Mouse (Mus musculus): ENCODE data around the gene Neu3. TPM values are rescaled to one million over a fixed set of nuclear protein-coding genes. Genes with fewer than 3 reads are reported as not detected.

Neu3 gene
- total and polyA plus RNA-seq, 3 experiments = 8.5 to 11.5 (median 11.0) TPM

GRCm38 (mm10) chr7:99850534-99850933, 22.3 kb upstream of the Neu3 start (continued):
- no peak; the same call in 1 of the 2 replicates for TF ChIP-seq MYC (IDR thresholded peaks at IDR 0.05; ENCODE audit: low read depth, low read length)
- TF ChIP-seq RAD21 (IDR thresholded peaks at IDR 0.05; ENCODE audit: low read depth, low read length) = no peak; the same call in 1 of the 2 replicates
- peak; percentile 41; the same call in 1 of the 2 replicates for TF ChIP-seq TCF12 (IDR thresholded peaks at IDR 0.05; ENCODE audit: low read depth, low read length)
- no peak for TF ChIP-seq PAX5 (IDR thresholded peaks at IDR 0.05; ENCODE audit: low read length)
- no peak for TF ChIP-seq MAZ (IDR thresholded peaks at IDR 0.05; ENCODE audit: low read depth, low read length)
- no peak for TF ChIP-seq KAT2A (IDR thresholded peaks at IDR 0.05; ENCODE audit: insufficient replicate concordance, low read length)

- Histone ChIP-seq H3K27me3 (replicated peaks) (no peaks in the 10 kb centered on the region), H3K4me3 (replicated peaks in 1 of 3; ENCODE audit: low read depth in 2 of 3, low read length in 2 of 3, poor library complexity in 1 of 3) (no peak overlapping the region), H3K36me3 (replicated peaks in 1 of 2; ENCODE audit: control insufficient read depth in 1 of 2, insufficient read depth in 1 of 2, low read length in 1 of 2) (peaks cover 54 to 83% of the 10 kb centered on the region in 2 experiments), H3K9ac (ENCODE audit: insufficient read depth, low read depth) (no peak overlapping the region), H3K4me2 (ENCODE audit: insufficient read depth, low read depth, poor library complexity, severe bottlenecking) (no peak overlapping the region), H3K79me2 (replicated peaks; ENCODE audit: control insufficient read depth, extremely low read depth, insufficient read depth, poor library complexity, severe bottlenecking) (peaks cover 38% of the 10 kb centered on the region), H3K4me1 (ENCODE audit: control insufficient read depth in 1 of 2, insufficient read depth in 2 of 2) (peaks cover 2 to 11% of the 10 kb centered on the region in 2 experiments; a peak in 2 of 4 replicates), H3K9me3 (replicated peaks; ENCODE audit: low read length) (no peaks in the 10 kb centered on the region), H3K27ac (ENCODE audit: insufficient read depth, low read depth) (no peak overlapping the region)
- TF ChIP-seq TBP (conservative IDR thresholded peaks at IDR 0.05; ENCODE audit: low read depth, low read length) = no peak
- no peak for TF ChIP-seq ZKSCAN1 (IDR thresholded peaks at IDR 0.05; ENCODE audit: borderline replicate concordance, low read depth, low read length)
- TF ChIP-seq POLR2A (IDR thresholded peaks at IDR 0.05; ENCODE audit: low read depth, low read length) = no peak
- TF ChIP-seq KAT2A (IDR thresholded peaks at IDR 0.05; ENCODE audit: insufficient replicate concordance, low read length) = no peak
- no peak for TF ChIP-seq RCOR1 (conservative IDR thresholded peaks at IDR 0.05; ENCODE audit: low read depth, low read length)
- no peak for TF ChIP-seq GABPA (IDR thresholded peaks at IDR 0.05; ENCODE audit: insufficient replicate concordance, low read depth, low read length)
- no peak for TF ChIP-seq ETS1 (conservative IDR thresholded peaks at IDR 0.05; ENCODE audit: low read depth, low read length)
- TF ChIP-seq MAZ (IDR thresholded peaks at IDR 0.05; ENCODE audit: low read depth, low read length) = no peak
- no peak for TF ChIP-seq MAFK (IDR thresholded peaks at IDR 0.05; ENCODE audit: insufficient replicate concordance, low read length)
- no peak for TF ChIP-seq IRF4 (IDR thresholded peaks at IDR 0.05; ENCODE audit: low read depth, low read length)
- TF ChIP-seq SIN3A (IDR thresholded peaks at IDR 0.05; ENCODE audit: low read length) = no peak
- dilution Hi-C loops (cut with MboI; ENCODE audit: extremely low pct_ligation_motif_present, extremely low pct_unique_long_range_greater_than_20kb, low sequenced_read_pairs) = no loop called here
- no peak for DNase-seq (ENCODE audit: extremely low read depth)
- in situ Hi-C loops (cut with MboI; ENCODE audit: low pct_ligation_motif_present, low pct_unique_long_range_greater_than_20kb, low sequenced_read_pairs) = no loop called here
Observed at GRCm38 (mm10) chr7:99845533-99846236, 17.5 kb upstream of the Neu3 start.

GRCm38 (mm10) chr7:99838241-99838640, 10.0 kb upstream of the Neu3 start:
- Histone ChIP-seq H3K27ac (ENCODE audit: insufficient read depth, low read depth) (no peak overlapping the region), H3K4me1 (ENCODE audit: control insufficient read depth in 1 of 2, insufficient read depth in 2 of 2) (peaks cover 1 to 42% of the 10 kb centered on the region in 2 experiments; a peak in 3 of 4 replicates), H3K27me3 (replicated peaks) (no peaks in the 10 kb centered on the region), H3K4me2 (ENCODE audit: insufficient read depth, low read depth, poor library complexity, severe bottlenecking) (no peak overlapping the region), H3K36me3 (replicated peaks in 1 of 2; ENCODE audit: control insufficient read depth in 1 of 2, insufficient read depth in 1 of 2, low read length in 1 of 2) (peaks cover 55 to 73% of the 10 kb centered on the region in 2 experiments), H3K9ac (ENCODE audit: insufficient read depth, low read depth) (no peak overlapping the region), H3K9me3 (replicated peaks; ENCODE audit: low read length) (no peaks in the 10 kb centered on the region), H3K79me2 (replicated peaks; ENCODE audit: control insufficient read depth, extremely low read depth, insufficient read depth, poor library complexity, severe bottlenecking) (peaks cover 6% of the 10 kb centered on the region; the same call in 1 of the 2 replicates), H3K4me3 (replicated peaks in 1 of 3; ENCODE audit: low read depth in 2 of 3, low read length in 2 of 3, poor library complexity in 1 of 3) (no peak overlapping the region)
- dilution Hi-C loops (cut with MboI; ENCODE audit: extremely low pct_ligation_motif_present, extremely low pct_unique_long_range_greater_than_20kb, low sequenced_read_pairs) (no loop called here), in situ Hi-C loops (cut with MboI; ENCODE audit: low pct_ligation_motif_present, low pct_unique_long_range_greater_than_20kb, low sequenced_read_pairs) (no loop called here)
- TF ChIP-seq MEF2A (IDR thresholded peaks at IDR 0.05; ENCODE audit: borderline replicate concordance, low read depth, low read length) (no peak), USF2 (conservative IDR thresholded peaks at IDR 0.05; ENCODE audit: low read depth, low read length) (no peak), ZNF384 (IDR thresholded peaks at IDR 0.05; ENCODE audit: low read depth, low read length) (no peak), NELFE (IDR thresholded peaks at IDR 0.05; ENCODE audit: low read depth, low read length) (no peak), BHLHE40 (IDR thresholded peaks at IDR 0.05; ENCODE audit: low read depth, low read length) (no peak), PAX5 (IDR thresholded peaks at IDR 0.05; ENCODE audit: low read length) (no peak), MYC (IDR thresholded peaks at IDR 0.05; ENCODE audit: low read depth, low read length) (no peak), ZMIZ1 (IDR thresholded peaks at IDR 0.05; ENCODE audit: low read depth, low read length) (no peak), JUND (conservative IDR thresholded peaks at IDR 0.05; ENCODE audit: low read depth, low read length) (no peak), ETS1 (conservative IDR thresholded peaks at IDR 0.05; ENCODE audit: low read depth, low read length) (no peak), SIN3A (IDR thresholded peaks at IDR 0.05; ENCODE audit: low read length) (no peak)
- DNase-seq (ENCODE audit: extremely low read depth) = no peak

All from CH12.LX (cell line).